Mouse (Mus musculus) embryonic facial prominence, embryonic 15.5 days (tissue): ENCODE results near the gene Lrrc38. TPM values are rescaled to one million over a fixed set of nuclear protein-coding genes. Genes with fewer than 3 reads are reported as not detected.
A peak's percentile ranks its signal among the peaks of the same experiment; 100 is the strongest.

Experiments used
- ATAC-seq: fragments of 200-750 bp; cut with Nextera tagmentation; 2 replicates; pipeline ENCODE4 v1.8.0; 2017; ENCODE audit warnings: low read depth, moderate TSS enrichment; ENCODE audit not compliant: insufficient number of reproducible peaks, low FRiP score, low TSS enrichment
- H3K27ac ChIP-seq: fragments of 300-500 bp; sonication (generic); replicated peaks from 2 replicates; pipeline ENCODE4 v1.5.1; 2015; ENCODE audit warnings: mild to moderate bottlenecking, inconsistent platforms
- H3K27me3 ChIP-seq: fragments of 300-500 bp; sonication (generic); 2 replicates; pipeline ENCODE4 v1.6.1; 2015; ENCODE audit warnings: inconsistent platforms
- H3K36me3 ChIP-seq: fragments of 300-500 bp; sonication (generic); 2 replicates; pipeline ENCODE4 v1.6.1; 2015; ENCODE audit warnings: mild to moderate bottlenecking, inconsistent platforms
- H3K4me1 ChIP-seq: fragments of 300-500 bp; sonication (generic); 2 replicates; pipeline ENCODE4 v1.6.1; 2015; ENCODE audit warnings: inconsistent platforms
- H3K4me2 ChIP-seq: fragments of 300-500 bp; sonication (generic); replicated peaks from 2 replicates; pipeline ENCODE4 v1.6.1; 2015; ENCODE audit warnings: mild to moderate bottlenecking, inconsistent platforms
- H3K4me3 ChIP-seq: fragments of 300-500 bp; sonication (generic); replicated peaks from 2 replicates; pipeline ENCODE4 v1.5.1; 2015; ENCODE audit warnings: mild to moderate bottlenecking, inconsistent platforms
- H3K9ac ChIP-seq: fragments of 300-500 bp; sonication (generic); 2 replicates; pipeline ENCODE4 v1.6.1; 2015; ENCODE audit warnings: inconsistent platforms
- H3K9me3 ChIP-seq: fragments of 300-500 bp; sonication (generic); replicated peaks from 2 replicates; pipeline ENCODE4 v1.6.1; 2016; ENCODE audit warnings: inconsistent platforms
- WGBS: fragments of 180-500 bp; shearing (Covaris S2); methylation state at CpG from one replicate; pipeline ENCODE4 v1.1.7; 2015; 5-methylcytosine and 5-hydroxymethylcytosine counted together
- polyA plus RNA-seq: library from polyadenylated mRNA; unstranded; fragments of >200 nt; fragmentation: Nextera tagmentation; extraction: Ambion mirVana; gene quantifications from 2 replicates; pipeline ENCODE4 v1.2.1, GENCODE M21; 2015

Gene Lrrc38
- 1.2 and 2.0 TPM in 2 replicates for polyA plus RNA-seq

GRCm38 (mm10) chr4:143349484-143349906 lies at the start of gene Lrrc38:
Gene Lrrc38, plus strand, starts transcription at chr4:143349757.
- no peaks in the 10 kb centered on the region for H3K9me3 ChIP-seq
- no peak within 1 kb of the TSS for H3K27ac ChIP-seq
- ATAC-seq = no peak
- H3K9ac ChIP-seq = no peak within 1 kb of the TSS
- H3K4me2 ChIP-seq = peak within 1 kb of the TSS; percentile 82
- WGBS = 2% methylated on average over 19 of the region's 19 CpGs
- peaks cover 19% of the 10 kb centered on the region for H3K4me1 ChIP-seq
- H3K4me3 ChIP-seq = peak within 1 kb of the TSS; percentile 44
- peaks cover 55% of the 10 kb centered on the region for H3K27me3 ChIP-seq
- H3K36me3 ChIP-seq = no peaks in the 10 kb centered on the region

GRCm38 (mm10) chr4:143300113-143300688 lies 49.4 kb upstream of the Lrrc38 start:
- ATAC-seq = no peak
- peak overlapping the region; percentile 68 for H3K4me2 ChIP-seq
- peaks cover 32% of the 10 kb centered on the region for H3K4me1 ChIP-seq
- 15% methylated on average over 12 of the region's 12 CpGs for WGBS
- no peak overlapping the region for H3K27ac ChIP-seq
- no peak overlapping the region for H3K9ac ChIP-seq
- H3K4me3 ChIP-seq = peak overlapping the region; percentile 46; the same call in 1 of the 2 replicates
- no peaks in the 10 kb centered on the region for H3K27me3 ChIP-seq
- H3K36me3 ChIP-seq = no peaks in the 10 kb centered on the region
- no peaks in the 10 kb centered on the region for H3K9me3 ChIP-seq

GRCm38 (mm10) chr4:143301042-143301441 lies 48.5 kb upstream of the Lrrc38 start:
- Histone ChIP-seq H3K4me2 (no peak overlapping the region), H3K27ac (no peak overlapping the region), H3K27me3 (no peaks in the 10 kb centered on the region), H3K9me3 (no peaks in the 10 kb centered on the region), H3K9ac (no peak overlapping the region), H3K4me1 (peaks cover 27% of the 10 kb centered on the region), H3K4me3 (no peak overlapping the region), H3K36me3 (no peaks in the 10 kb centered on the region)
- WGBS = 64% methylated on average over 5 of the region's 5 CpGs
- ATAC-seq = no peak

- H3K27me3 ChIP-seq = no peaks in the 10 kb centered on the region
- WGBS = 58% methylated on average over 4 of the region's 4 CpGs
- no peak overlapping the region for H3K9ac ChIP-seq
- H3K9me3 ChIP-seq = no peaks in the 10 kb centered on the region
- peaks cover 23% of the 10 kb centered on the region for H3K4me1 ChIP-seq
- H3K36me3 ChIP-seq = no peaks in the 10 kb centered on the region
- no peak overlapping the region for H3K4me3 ChIP-seq
- ATAC-seq = no peak
- no peak overlapping the region for H3K4me2 ChIP-seq
- H3K27ac ChIP-seq = no peak overlapping the region
Observed at GRCm38 (mm10) chr4:143301875-143302274, 47.7 kb upstream of the Lrrc38 start.

- no peak overlapping the region for H3K4me2 ChIP-seq
- no peak for ATAC-seq
- 52% methylated on average over 11 of the region's 11 CpGs for WGBS
- no peaks in the 10 kb centered on the region for H3K9me3 ChIP-seq
- no peak overlapping the region for H3K4me3 ChIP-seq
- no peaks in the 10 kb centered on the region for H3K27me3 ChIP-seq
- no peaks in the 10 kb centered on the region for H3K36me3 ChIP-seq
- no peak overlapping the region for H3K27ac ChIP-seq
- peaks cover 18% of the 10 kb centered on the region for H3K4me1 ChIP-seq
- H3K9ac ChIP-seq = no peak overlapping the region
Observed at GRCm38 (mm10) chr4:143302279-143302890, 47.2 kb upstream of the Lrrc38 start.

GRCm38 (mm10) chr4:143305031-143305430 lies 44.5 kb upstream of the Lrrc38 start:
- Histone ChIP-seq H3K27ac (no peak overlapping the region), H3K9me3 (no peaks in the 10 kb centered on the region), H3K9ac (no peak overlapping the region), H3K4me2 (no peak overlapping the region), H3K4me1 (no peaks in the 10 kb centered on the region), H3K27me3 (no peaks in the 10 kb centered on the region), H3K36me3 (no peaks in the 10 kb centered on the region), H3K4me3 (no peak overlapping the region)
- no peak for ATAC-seq
- 92% methylated on average over 4 of the region's 4 CpGs for WGBS

GRCm38 (mm10) chr4:143305987-143306772 lies 43.4 kb upstream of the Lrrc38 start:
- Histone ChIP-seq H3K9me3 (no peaks in the 10 kb centered on the region), H3K36me3 (no peaks in the 10 kb centered on the region), H3K4me3 (no peak overlapping the region), H3K27ac (no peak overlapping the region), H3K27me3 (no peaks in the 10 kb centered on the region), H3K4me1 (no peaks in the 10 kb centered on the region), H3K9ac (no peak overlapping the region), H3K4me2 (no peak overlapping the region)
- no peak for ATAC-seq
- 73% methylated on average over 5 of the region's 5 CpGs for WGBS

- H3K9ac ChIP-seq = no peak overlapping the region
Observed at GRCm38 (mm10) chr4:143311341-143311740, 38.2 kb upstream of the Lrrc38 start.

GRCm38 (mm10) chr4:143313299-143313698 lies 36.3 kb upstream of the Lrrc38 start:
- H3K4me2 ChIP-seq = no peak overlapping the region
- 50% methylated on average over 6 of the region's 6 CpGs for WGBS
- H3K27ac ChIP-seq = no peak overlapping the region
- H3K9me3 ChIP-seq = no peaks in the 10 kb centered on the region
- no peak for ATAC-seq
- no peaks in the 10 kb centered on the region for H3K36me3 ChIP-seq
- no peak overlapping the region for H3K9ac ChIP-seq
- no peaks in the 10 kb centered on the region for H3K27me3 ChIP-seq
- no peaks in the 10 kb centered on the region for H3K4me1 ChIP-seq
- H3K4me3 ChIP-seq = no peak overlapping the region

More at GRCm38 (mm10) chr4:143311341-143311740, 38.2 kb upstream of the Lrrc38 start:
- no peak overlapping the region for H3K4me2 ChIP-seq
- no peaks in the 10 kb centered on the region for H3K27me3 ChIP-seq
- no peak for ATAC-seq
- H3K9me3 ChIP-seq = no peaks in the 10 kb centered on the region
- WGBS = 50% methylated on average over 2 of the region's 2 CpGs
- no peaks in the 10 kb centered on the region for H3K4me1 ChIP-seq
- no peak overlapping the region for H3K27ac ChIP-seq
- H3K36me3 ChIP-seq = no peaks in the 10 kb centered on the region
- no peak overlapping the region for H3K4me3 ChIP-seq

- H3K9ac ChIP-seq = no peak overlapping the region
- no peak overlapping the region for H3K27ac ChIP-seq
- 19% methylated on average over 10 of the region's 11 CpGs for whole genome bisulfite sequencing
- H3K9me3 ChIP-seq = no peaks in the 10 kb centered on the region
- no peaks in the 10 kb centered on the region for H3K36me3 ChIP-seq
- no peak overlapping the region for H3K4me3 ChIP-seq
- H3K4me1 ChIP-seq = 0 out of 2 replicates have a peak, but pooled peaks cover 3% of the 10 kb centered on the region
- H3K4me2 ChIP-seq = 0 out of 2 replicates have a peak overlapping the region, but pooled peaks have one; percentile 50
- H3K27me3 ChIP-seq = no peaks in the 10 kb centered on the region
- ATAC-seq = no peak
Observed at GRCm38 (mm10) chr4:143324176-143324924, 25.2 kb upstream of the Lrrc38 start.
